ENCODE assay signal across 9 mouse cellular contexts in genomic region chr4:126110374-126111152, GRCm38 (mm10). TPM values are rescaled to one million over a fixed set of nuclear protein-coding genes. Genes with fewer than 3 reads are reported as not detected.
DNase-seq lines count a peak whose midpoint lies in the region; ATAC-seq lines count a peak whose summit lies in the region.
"Had no signal": no experiment of that assay in that cellular context is flagged by ENCODE, and none has a peak within 500 bp of the region (broad histone marks: within the 10 kb centered on the region; RNA-seq: fewer than 3 reads in every experiment).

No protein-coding gene starts in this region.

- no peaks in the 10 kb centered on the region for H3K36me3 ChIP-seq in forebrain, embryonic 14.5 days (ENCODE audit: control insufficient read depth, insufficient read depth, low read length)

- no peak overlapping the region for H3K4me3 ChIP-seq in forebrain, embryonic 14.5 days (ENCODE audit: low read depth, low read length)
- H3K4me3 ChIP-seq: erythroblast, embryonic 14.5 days had no signal

- 15% methylated on average over 12 of the region's 12 CpGs for WGBS in forebrain, embryonic 14.5 days

- peak; percentile 90 for DNase-seq in CD4-positive helper T cell, adult 2 months (ENCODE audit: low read depth, low spot score)
- peak; percentile 81 for DNase-seq in adrenal gland, postnatal 25 days
- DNase-seq in forebrain, embryonic 14.5 days (ENCODE audit: low spot score), result no peak
- DNase-seq in heart, postnatal 14 days, result peak; percentile 86 to 87
- DNase-seq in layer of hippocampus, adult 18-20 months (ENCODE audit: low spot score in 2 of 2), result peak; percentile 75 to 87
- peak; percentile 92 to 93 for DNase-seq in lung, adult 18-20 months
- peak; percentile 75 to 80 for DNase-seq in thymus, adult 18-20 months

- H3K9me3 ChIP-seq in forebrain, embryonic 14.5 days (replicated peaks; ENCODE audit: control insufficient read depth, low read length), result no peaks in the 10 kb centered on the region

- 0 out of 2 replicates have a peak overlapping the region, but pooled peaks have one; percentile 4 for H3K4me2 ChIP-seq in forebrain, embryonic 14.5 days (ENCODE audit: low read length)

- intact Hi-C loops in heart, postnatal 14 days (cut with DNase I), result no loop called here

- peak overlapping the region; percentile 26 for H3K9ac ChIP-seq in forebrain, embryonic 14.5 days (ENCODE audit: low read length)

- H3K27ac ChIP-seq in forebrain, embryonic 14.5 days (ENCODE audit: low read depth, low read length), result peak overlapping the region; percentile 48

- peaks cover 21% of the 10 kb centered on the region for H3K4me1 ChIP-seq in forebrain, embryonic 14.5 days (ENCODE audit: control insufficient read depth, insufficient read depth, low read length)

- no peaks in the 10 kb centered on the region for H3K27me3 ChIP-seq in forebrain, embryonic 14.5 days (replicated peaks; ENCODE audit: control insufficient read depth, insufficient read depth, low read length)

- ATAC-seq in forebrain, embryonic 14.5 days, result peak; percentile 61
- peak; percentile 86 for ATAC-seq in neutrophil, adult 5-6 weeks (ENCODE audit: extremely low read depth, insufficient number of reproducible peaks, low FRiP score, poor library complexity, severe bottlenecking)

RNA-seq across cellular contexts. Expression of gene Stk40, which starts 6.8 kb away (rescaled TPM):
- total RNA-seq in adrenal gland, postnatal 25 days (2021), result 41.2 and 43.1 TPM in 2 replicates
- polyA plus RNA-seq in forebrain, embryonic 14.5 days (2014; fragmentation: Nextera tagmentation; extraction: Ambion mirVana), result 22.2 and 25.1 TPM in 2 replicates
- total RNA-seq in heart, postnatal 14 days (2021), result 10 to 100 TPM; 28.0 to 29.5 TPM
- total RNA-seq in layer of hippocampus, adult 18-20 months (2021), result 10 to 100 TPM; 30.2 to 32.9 TPM
- 65.2 and 66.7 TPM in 2 replicates for total RNA-seq in neutrophil, adult 5-6 weeks (2017)

RNA-seq across cellular contexts. Expression of gene Lsm10, which starts 14.1 kb away (rescaled TPM):
- 45.4 and 48.0 TPM in 2 replicates for total RNA-seq in adrenal gland, postnatal 25 days (2021)
- 63.1 and 76.6 TPM in 2 replicates for polyA plus RNA-seq in forebrain, embryonic 14.5 days (2014; fragmentation: Nextera tagmentation; extraction: Ambion mirVana)
- total RNA-seq in heart, postnatal 14 days (2021), result 10 to 100 TPM in 1 of 2 experiments, 1 to 10 TPM in 1; 9.2 to 12.8 TPM
- total RNA-seq in layer of hippocampus, adult 18-20 months (2021), result 10 to 100 TPM; 12.7 to 15.6 TPM
- 19.4 and 29.0 TPM in 2 replicates for total RNA-seq in neutrophil, adult 5-6 weeks (2017)

RNA-seq across cellular contexts. Expression of gene Eva1b, which starts 37.0 kb away (rescaled TPM):
- 23.4 and 33.9 TPM in 2 replicates for total RNA-seq in adrenal gland, postnatal 25 days (2021)
- 13.4 and 14.2 TPM in 2 replicates for polyA plus RNA-seq in forebrain, embryonic 14.5 days (2014; fragmentation: Nextera tagmentation; extraction: Ambion mirVana)
- total RNA-seq in heart, postnatal 14 days (2021), result 10 to 100 TPM; 23.3 to 24.9 TPM
- total RNA-seq in layer of hippocampus, adult 18-20 months (2021), result 1 to 10 TPM; 1.8 to 1.9 TPM
- 3.1 and 4.4 TPM in 2 replicates for total RNA-seq in neutrophil, adult 5-6 weeks (2017)

RNA-seq across cellular contexts. Expression of gene Oscp1, which starts 52.2 kb away (rescaled TPM):
- total RNA-seq in adrenal gland, postnatal 25 days (2021), result 7.2 and 12.2 TPM in 2 replicates
- 31.2 and 32.0 TPM in 2 replicates for polyA plus RNA-seq in forebrain, embryonic 14.5 days (2014; fragmentation: Nextera tagmentation; extraction: Ambion mirVana)
- 1 to 10 TPM; 1.8 to 2.4 TPM for total RNA-seq in heart, postnatal 14 days (2021)
- total RNA-seq in layer of hippocampus, adult 18-20 months (2021), result 10 to 100 TPM; 43.6 to 47.6 TPM
- total RNA-seq in neutrophil, adult 5-6 weeks (2017), result 17.4 and 23.7 TPM in 2 replicates
- polyA plus RNA-seq: erythroblast, embryonic 14.5 days had no signal

RNA-seq across cellular contexts. Expression of gene Sh3d21, which starts 52.7 kb away (rescaled TPM):
- 2.8 and 3.2 TPM in 2 replicates for total RNA-seq in adrenal gland, postnatal 25 days (2021)
- 1.1 TPM in 2 replicates for polyA plus RNA-seq in forebrain, embryonic 14.5 days (2014; fragmentation: Nextera tagmentation; extraction: Ambion mirVana)
- total RNA-seq in heart, postnatal 14 days (2021), result 1 to 10 TPM; 3.0 to 3.1 TPM
- total RNA-seq in layer of hippocampus, adult 18-20 months (2021), result under 1 TPM; 0.57 to 0.58 TPM
- 0.81 and 0.86 TPM in 2 replicates for total RNA-seq in neutrophil, adult 5-6 weeks (2017)
